Comparison of ENCODE assay signal across 5 mouse cellular contexts in genomic region chrX:170003536-170003935, GRCm38 (mm10). TPM values are rescaled to one million over a fixed set of nuclear protein-coding genes. Genes with fewer than 3 reads are reported as not detected.
DNase-seq lines count a peak whose midpoint lies in the region; TF ChIP-seq lines count a peak whose summit lies in the region.
"Not testable (repeated sequence)": the region's sequence is repeated elsewhere in the genome, so short reads cannot be mapped to it uniquely, and the experiment has no call there.

No protein-coding gene starts in this region.

- peaks cover 53% of the 10 kb centered on the region for H3K9me3 ChIP-seq in E14TG2a.4 (ENCODE audit: low read length)
- H3K9me3 ChIP-seq in ES-E14 (ENCODE audit: control insufficient read depth, insufficient read depth, low read depth, low read length) = not testable (repeated sequence)
- peaks cover 39% of the 10 kb centered on the region for H3K9me3 ChIP-seq in midbrain, embryonic 10.5 days (replicated peaks)

- WGBS in midbrain, embryonic 10.5 days = 26% methylated on average over 1 of the region's 1 CpGs

- 0 out of 2 replicates have a peak overlapping the region, but pooled peaks have one; percentile 0 for H3K9ac ChIP-seq in ES-E14 (ENCODE audit: insufficient read depth, low read depth, low read length, poor library complexity, severe bottlenecking)

- not testable (repeated sequence) for H3K27me3 ChIP-seq in E14TG2a.4 (ENCODE audit: insufficient read depth, low read length); midbrain, embryonic 10.5 days (ENCODE audit: low read depth, poor library complexity, severe bottlenecking)

- peak overlapping the region; percentile 18 for H3K27ac ChIP-seq in ES-E14 (ENCODE audit: insufficient read depth, low read depth, low read length, poor library complexity, severe bottlenecking)
- peak overlapping the region; percentile 69; the same call in 1 of the 2 replicates for H3K27ac ChIP-seq in midbrain, embryonic 10.5 days (replicated peaks)

- H3K36me3 ChIP-seq in E14TG2a.4 (ENCODE audit: insufficient read depth, low read length); ES-E14 (ENCODE audit: control insufficient read depth, insufficient read depth, low read length, poor library complexity, severe bottlenecking); midbrain, embryonic 10.5 days: not testable (repeated sequence)

- H3K4me1 ChIP-seq in E14TG2a.4 (replicated peaks; ENCODE audit: low read depth, low read length) (peaks cover 54% of the 10 kb centered on the region), ES-E14 (ENCODE audit: control insufficient read depth in 2 of 2, insufficient read depth in 2 of 2, low read length in 2 of 2, poor library complexity in 1 of 2) (peaks cover 15 to 26% of the 10 kb centered on the region in 2 experiments)
- peaks cover 34% of the 10 kb centered on the region for H3K4me1 ChIP-seq in midbrain, embryonic 10.5 days

- in situ Hi-C loops in ES-E14 (cut with MboI; ENCODE audit: low sequenced_read_pairs in 2 of 2, unreplicated experiment in 2 of 2) = not testable (repeated sequence)

- TF ChIP-seq CTCF in E14TG2a.4 (conservative IDR thresholded peaks at IDR 0.05; ENCODE audit: low read length) = not testable (repeated sequence)

- H3K4me3 ChIP-seq in E14TG2a.4 (replicated peaks; ENCODE audit: low read length) = 0 out of 2 replicates have a peak overlapping the region, but pooled peaks have one; percentile 5
- not testable (repeated sequence) for H3K4me3 ChIP-seq in ES-E14 (ENCODE audit: insufficient read depth in 1 of 2, low read depth in 1 of 2, low read length in 2 of 2, poor library complexity in 1 of 2, severe bottlenecking in 1 of 2); midbrain, embryonic 10.5 days

- DNase-seq in ES-E14 (ENCODE audit: low read depth, low spot score) = not testable (repeated sequence)
- peak; percentile 0 for DNase-seq in embryo, embryonic 9.5 days (ENCODE audit: extremely low spot score)
- DNase-seq in heart, adult 11 months = peak; percentile 96
- peak; percentile 4 for DNase-seq in midbrain, embryonic 10.5 days (ENCODE audit: low spot score)

RNA-seq across cellular contexts. Expression of gene Gm21887, which starts 5.9 kb away (rescaled TPM):
- total RNA-seq in ES-E14 (2012; rRNA removed) = 165 and 322 TPM in 2 replicates
- 224 and 306 TPM in 2 replicates for polyA plus RNA-seq in midbrain, embryonic 10.5 days (2016; fragmentation: Nextera tagmentation; extraction: Ambion mirVana)
